Mouse (Mus musculus): ENCODE results near the gene Sspn. TPM values are rescaled to one million over a fixed set of nuclear protein-coding genes. Genes with fewer than 3 reads are reported as not detected.

Sspn gene
- total and polyA plus RNA-seq, 2 experiments from 2014 or later, result 74.1 to 92.0 TPM

- H3K27me3 ChIP-seq (ENCODE audit: control insufficient read depth, insufficient read depth, low read length), result no peaks in the 10 kb centered on the region
- no peak overlapping the region for H3K27ac ChIP-seq (ENCODE audit: low read depth)
- no peak overlapping the region for H3K4me2 ChIP-seq (ENCODE audit: low read depth, low read length)
- TF ChIP-seq CTCF (IDR thresholded peaks at IDR 0.05; ENCODE audit: low read depth), result no peak
- no peak for TF ChIP-seq EP300 (IDR thresholded peaks at IDR 0.05; ENCODE audit: low read depth)
- 82% methylated on average over 22 of the region's 22 CpGs for WGBS
- no peaks in the 10 kb centered on the region for H3K36me3 ChIP-seq (replicated peaks; ENCODE audit: control insufficient read depth, insufficient read depth, low read length)
- ATAC-seq (ENCODE audit: insufficient read depth, low read depth) (no peak), DNase-seq (ENCODE audit: low spot score) (no peak)
- 0 out of 2 replicates have a peak, but pooled peaks cover under 1% of the 10 kb centered on the region for H3K4me1 ChIP-seq (ENCODE audit: control insufficient read depth, insufficient read depth)
- no peak overlapping the region for H3K4me3 ChIP-seq (ENCODE audit: low read depth, low read length)
- H3K9ac ChIP-seq (replicated peaks; ENCODE audit: low read depth, low read length), result no peak overlapping the region
- no peaks in the 10 kb centered on the region for H3K9me3 ChIP-seq (replicated peaks; ENCODE audit: control insufficient read depth, low read length)
Observed at GRCm38 (mm10) chr6:146001396-146002191, 70.2 kb downstream of the Sspn start.

GRCm38 (mm10) chr6:146004174-146004601 lies 72.7 kb downstream of the Sspn start:
- Histone ChIP-seq H3K27me3 (ENCODE audit: control insufficient read depth, insufficient read depth, low read length) (no peaks in the 10 kb centered on the region), H3K9me3 (replicated peaks; ENCODE audit: control insufficient read depth, low read length) (no peaks in the 10 kb centered on the region), H3K4me2 (ENCODE audit: low read depth, low read length) (no peak overlapping the region), H3K4me3 (ENCODE audit: low read depth, low read length) (no peak overlapping the region), H3K4me1 (ENCODE audit: control insufficient read depth, insufficient read depth) (peaks cover 25% of the 10 kb centered on the region; the same call in 1 of the 2 replicates), H3K36me3 (replicated peaks; ENCODE audit: control insufficient read depth, insufficient read depth, low read length) (no peaks in the 10 kb centered on the region), H3K27ac (ENCODE audit: low read depth) (no peak overlapping the region), H3K9ac (replicated peaks; ENCODE audit: low read depth, low read length) (no peak overlapping the region)
- ATAC-seq (ENCODE audit: insufficient read depth, low read depth) (no peak), DNase-seq (ENCODE audit: low spot score) (no peak)
- WGBS, result 42% methylated on average over 3 of the region's 3 CpGs
- TF ChIP-seq EP300 (IDR thresholded peaks at IDR 0.05; ENCODE audit: low read depth) (no peak), CTCF (IDR thresholded peaks at IDR 0.05; ENCODE audit: low read depth) (no peak)

DNA sequence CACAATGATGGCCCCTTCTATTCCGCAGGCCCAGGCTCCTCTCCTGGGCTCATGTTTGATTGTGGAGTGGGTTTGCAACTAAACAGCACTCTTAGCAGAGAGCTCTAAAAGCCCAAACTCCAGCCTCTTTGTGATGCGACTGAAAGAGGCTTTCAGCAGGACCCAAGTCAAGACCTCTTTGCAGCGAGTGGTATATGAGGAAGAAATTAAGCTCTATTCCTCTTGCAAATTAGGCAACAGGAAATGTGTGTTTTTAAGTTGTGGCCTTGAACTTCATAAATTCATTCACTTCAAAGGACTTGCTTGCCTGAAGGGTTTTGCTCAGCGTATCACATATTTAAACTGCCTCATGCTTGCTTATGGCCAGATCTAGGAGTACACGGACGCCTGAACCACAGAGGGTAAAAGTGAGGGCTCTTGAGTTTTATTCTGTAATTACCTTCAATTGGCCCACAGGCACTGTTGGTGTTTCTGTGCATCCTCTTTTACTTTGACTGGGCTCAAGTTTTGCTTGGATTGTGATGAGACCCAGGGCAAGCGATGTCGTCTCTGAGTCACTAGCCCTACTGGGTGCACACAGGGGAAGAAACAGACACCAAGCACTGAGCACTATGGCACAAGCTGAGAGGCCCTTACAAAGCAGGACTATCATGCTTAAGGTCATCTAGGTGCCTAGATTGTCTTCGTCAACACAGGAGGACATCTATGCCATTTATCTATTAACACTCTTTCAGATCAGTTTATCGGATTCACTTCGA lies 73.9 kb downstream of the Sspn start:
- Histone ChIP-seq H3K27ac (ENCODE audit: low read depth) (no peak overlapping the region), H3K9me3 (replicated peaks; ENCODE audit: control insufficient read depth, low read length) (no peaks in the 10 kb centered on the region), H3K4me3 (ENCODE audit: low read depth, low read length) (no peak overlapping the region), H3K4me2 (ENCODE audit: low read depth, low read length) (no peak overlapping the region), H3K27me3 (ENCODE audit: control insufficient read depth, insufficient read depth, low read length) (no peaks in the 10 kb centered on the region), H3K9ac (replicated peaks; ENCODE audit: low read depth, low read length) (no peak overlapping the region), H3K4me1 (ENCODE audit: control insufficient read depth, insufficient read depth) (peaks cover 36% of the 10 kb centered on the region), H3K36me3 (replicated peaks; ENCODE audit: control insufficient read depth, insufficient read depth, low read length) (no peaks in the 10 kb centered on the region)
- DNase-seq (ENCODE audit: low spot score) (no peak), ATAC-seq (ENCODE audit: insufficient read depth, low read depth) (no peak)
- TF ChIP-seq EP300 (IDR thresholded peaks at IDR 0.05; ENCODE audit: low read depth) (no peak), CTCF (IDR thresholded peaks at IDR 0.05; ENCODE audit: low read depth) (no peak)
- WGBS, result 85% methylated on average over 11 of the region's 11 CpGs

DNA sequence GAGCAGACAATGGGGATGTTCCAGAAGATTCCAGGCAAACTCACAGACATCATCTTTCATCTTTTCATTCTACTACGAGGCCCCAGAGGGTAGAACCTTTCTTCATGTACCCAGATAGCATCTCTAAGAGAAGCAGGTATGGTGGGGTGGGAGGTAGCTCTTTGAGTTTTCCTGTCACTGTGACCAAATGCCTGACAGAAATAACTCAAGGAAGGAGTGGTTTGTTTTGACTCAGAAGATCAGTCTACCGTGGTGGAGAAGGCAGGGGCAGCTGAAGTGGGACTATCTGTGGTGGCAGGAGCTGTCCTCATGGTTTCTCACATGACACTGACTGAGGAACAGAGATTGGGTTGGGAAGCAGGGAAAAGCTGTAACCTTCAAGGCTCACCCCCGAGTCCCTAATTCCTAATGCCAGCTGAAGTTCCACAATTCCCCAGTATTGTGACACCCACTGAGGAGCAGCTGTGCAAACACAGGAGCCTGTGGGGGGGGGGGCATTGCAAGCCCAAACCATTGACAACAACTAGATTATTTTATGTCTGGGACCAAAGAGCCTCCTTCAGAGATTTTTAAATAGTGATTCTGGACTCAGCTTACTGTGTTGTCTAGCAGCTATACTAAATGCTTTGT lies 74.6 kb downstream of the Sspn start:
- no peak for ATAC-seq (ENCODE audit: insufficient read depth, low read depth)

DNA sequence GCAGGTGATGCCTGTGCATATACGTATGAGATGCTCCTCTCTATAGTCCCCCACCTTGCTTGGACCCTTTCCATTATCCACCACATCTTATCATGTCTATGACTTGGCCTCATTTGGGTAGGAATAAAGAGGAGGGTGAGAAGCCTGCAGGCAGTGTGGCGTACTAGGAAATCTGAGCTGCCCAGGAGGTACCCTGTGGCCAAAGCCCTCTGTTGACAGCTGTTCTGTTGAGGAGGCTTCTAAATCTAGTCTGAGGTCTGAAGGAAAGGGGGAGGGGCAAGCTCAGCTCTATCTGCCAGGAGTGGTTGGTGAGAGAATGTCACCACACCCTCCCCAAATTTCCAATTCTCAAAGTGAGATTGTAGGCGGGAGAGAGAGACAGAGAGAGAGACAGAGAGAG lies 75.3 kb downstream of the Sspn start:
- ATAC-seq (ENCODE audit: insufficient read depth, low read depth), result no peak
- no peak for TF ChIP-seq EP300 (IDR thresholded peaks at IDR 0.05; ENCODE audit: low read depth)
- no peak for TF ChIP-seq CTCF (IDR thresholded peaks at IDR 0.05; ENCODE audit: low read depth)
- 76% methylated on average over 3 of the region's 3 CpGs for WGBS
- no peak for DNase-seq (ENCODE audit: low spot score)
- Histone ChIP-seq H3K4me3 (ENCODE audit: low read depth, low read length) (no peak overlapping the region), H3K4me2 (ENCODE audit: low read depth, low read length) (no peak overlapping the region), H3K9ac (replicated peaks; ENCODE audit: low read depth, low read length) (no peak overlapping the region), H3K36me3 (replicated peaks; ENCODE audit: control insufficient read depth, insufficient read depth, low read length) (no peaks in the 10 kb centered on the region), H3K4me1 (ENCODE audit: control insufficient read depth, insufficient read depth) (peaks cover 51% of the 10 kb centered on the region), H3K27me3 (ENCODE audit: control insufficient read depth, insufficient read depth, low read length) (no peaks in the 10 kb centered on the region), H3K27ac (ENCODE audit: low read depth) (no peak overlapping the region), H3K9me3 (replicated peaks; ENCODE audit: control insufficient read depth, low read length) (no peaks in the 10 kb centered on the region)

More for the DNA sequence above, 74.6 kb downstream of the Sspn start:
- DNase-seq (ENCODE audit: low spot score), result no peak
- no peaks in the 10 kb centered on the region for H3K36me3 ChIP-seq (replicated peaks; ENCODE audit: control insufficient read depth, insufficient read depth, low read length)
- H3K4me2 ChIP-seq (ENCODE audit: low read depth, low read length), result no peak overlapping the region
- TF ChIP-seq EP300 (IDR thresholded peaks at IDR 0.05; ENCODE audit: low read depth), result no peak
- no peak for TF ChIP-seq CTCF (IDR thresholded peaks at IDR 0.05; ENCODE audit: low read depth)
- H3K27ac ChIP-seq (ENCODE audit: low read depth), result no peak overlapping the region
- H3K27me3 ChIP-seq (ENCODE audit: control insufficient read depth, insufficient read depth, low read length), result no peaks in the 10 kb centered on the region
- no peak overlapping the region for H3K9ac ChIP-seq (replicated peaks; ENCODE audit: low read depth, low read length)
- peaks cover 44% of the 10 kb centered on the region for H3K4me1 ChIP-seq (ENCODE audit: control insufficient read depth, insufficient read depth)
- no peak overlapping the region for H3K4me3 ChIP-seq (ENCODE audit: low read depth, low read length)
- H3K9me3 ChIP-seq (replicated peaks; ENCODE audit: control insufficient read depth, low read length), result no peaks in the 10 kb centered on the region
- WGBS, result 45% methylated on average over 3 of the region's 3 CpGs
